Mouse (Mus musculus) thymus, adult 2 months (tissue): ENCODE results near the gene Pde3b.

Experiments
- CTCF ChIP-seq: fragments of 200-500 bp; IDR thresholded peaks from 2 replicates; pipeline ENCODE4 v1.5.1; 2012; ENCODE audit warnings: mild to moderate bottlenecking, control low read depth, low read length, moderate library complexity, borderline replicate concordance; ENCODE audit not compliant: control insufficient read depth, poor library complexity, insufficient read depth; ENCODE audit errors: extremely low read depth
- POLR2A ChIP-seq: fragments of 200-500 bp; IDR thresholded peaks from 2 replicates; pipeline ENCODE4 v1.6.1; 2012; ENCODE audit warnings: mild to moderate bottlenecking, low read length, control low read depth, moderate library complexity; ENCODE audit not compliant: control insufficient read depth, poor library complexity, insufficient read depth; ENCODE audit errors: extremely low read depth

DNA sequence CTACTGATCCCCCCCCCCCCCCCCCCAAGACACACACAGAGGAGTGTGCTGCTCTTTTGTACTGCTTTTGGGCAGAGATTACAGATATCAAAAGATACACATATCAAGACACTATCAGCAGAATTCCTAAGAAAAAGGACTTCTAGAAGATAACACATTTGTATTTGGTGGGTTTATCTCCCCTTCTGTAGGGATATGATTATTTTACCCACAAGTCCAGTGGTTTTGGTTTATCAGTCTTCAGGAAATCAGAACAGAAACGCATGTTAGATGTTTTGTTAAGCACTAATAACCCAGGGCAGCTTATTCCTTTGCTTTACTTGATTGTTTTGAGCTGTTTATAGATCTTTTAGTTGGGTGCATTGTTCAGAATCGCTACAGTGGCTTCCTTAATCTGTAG lies 62.8 kb downstream of the Pde3b start:
- TF ChIP-seq CTCF, result no peak
- no peak for TF ChIP-seq POLR2A
